Mouse (Mus musculus): ENCODE data around the gene Ano10.

DNA sequence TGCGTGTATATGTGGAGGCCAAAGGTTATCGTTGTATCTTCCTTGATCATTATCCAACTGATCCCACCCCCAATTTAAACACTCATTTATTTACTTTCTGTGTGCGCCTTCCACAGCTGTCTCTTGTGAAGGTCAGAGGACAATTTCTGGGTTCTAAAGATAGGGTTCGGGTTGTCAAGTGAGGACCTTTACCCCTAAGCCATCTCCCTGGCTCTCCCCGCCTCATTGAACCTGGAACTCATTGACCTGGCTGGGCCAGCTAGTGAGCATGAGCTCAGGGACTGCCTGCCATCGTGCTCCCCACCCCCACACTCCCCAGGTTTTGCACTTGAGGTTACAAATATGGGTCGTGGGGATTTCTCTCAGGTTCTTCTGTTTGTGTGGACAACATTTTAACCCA is 162.1 kb downstream of the Ano10 start:
- TF ChIP-seq GATA1 (IDR thresholded peaks at IDR 0.05; ENCODE audit: borderline replicate concordance, low read length) (no peak), FLI1 (IDR thresholded peaks at IDR 0.05; ENCODE audit: low read length) (no peak)

Data from megakaryocyte, embryonic 14.5 days (primary cell).